Mouse (Mus musculus) G1E (cell line): ENCODE results near the gene Tacc2. TPM values are rescaled to one million over a fixed set of nuclear protein-coding genes. Genes with fewer than 3 reads are reported as not detected.
"Not testable (repeated sequence)": the region's sequence is repeated elsewhere in the genome, so short reads cannot be mapped to it uniquely, and the experiment has no call there.

Source experiments
- ATAC-seq: 2 replicates; pipeline ENCODE4 v1.8.0; 2016; ENCODE audit warnings: mild to moderate bottlenecking; ENCODE audit not compliant: insufficient number of reproducible peaks, poor library complexity, low FRiP score, severe bottlenecking; ENCODE audit errors: extremely low read depth
- DNase-seq: peaks from one replicate; pipeline ENCODE4 v3.0.0; 2012; ENCODE audit warnings: low spot score
- H3K27me3 ChIP-seq: 2 replicates; pipeline ENCODE4 v1.6.1; 2012; ENCODE audit warnings: mild to moderate bottlenecking, low read length, inconsistent platforms; ENCODE audit not compliant: insufficient read depth
- H3K36me3 ChIP-seq: replicated peaks from 2 replicates; pipeline ENCODE3; 2012; ENCODE audit warnings: mild to moderate bottlenecking, inconsistent platforms
- H3K4me1 ChIP-seq: 2 replicates; pipeline ENCODE4 v1.6.1; 2012; ENCODE audit warnings: low read depth, low read length, inconsistent platforms, mixed read lengths; ENCODE audit not compliant: insufficient read depth
- H3K4me3 ChIP-seq: 2 replicates; pipeline ENCODE4 v1.5.1; 2012; ENCODE audit warnings: low read depth, mild to moderate bottlenecking, inconsistent platforms, low read length, moderate library complexity, mixed read lengths
- H3K9me3 ChIP-seq: replicated peaks from 2 replicates; pipeline ENCODE4 v1.6.1; 2012; ENCODE audit warnings: inconsistent platforms
- CTCF ChIP-seq: IDR thresholded peaks from 2 replicates; pipeline ENCODE4 v1.5.1; 2012; ENCODE audit warnings: low read depth, low read length, inconsistent platforms, mixed read lengths
- GATA1 ChIP-seq: IDR thresholded peaks from 2 replicates; pipeline ENCODE4 v1.6.1; 2012; ENCODE audit warnings: borderline replicate concordance, low read length, inconsistent platforms, mixed read lengths
- GATA2 ChIP-seq: IDR thresholded peaks from 2 replicates; pipeline ENCODE4 v1.6.1; 2012; ENCODE audit warnings: low read depth, low read length, inconsistent platforms, borderline replicate concordance
- POLR2AphosphoS5 ChIP-seq: IDR thresholded peaks from 2 replicates; pipeline ENCODE4 v1.6.1; 2012; ENCODE audit warnings: low read depth, low read length, inconsistent platforms; ENCODE audit not compliant: insufficient replicate concordance
- TAL1 ChIP-seq: conservative IDR thresholded peaks from 2 replicates; pipeline ENCODE4 v1.6.1; 2012; ENCODE audit warnings: low read depth, low read length, inconsistent platforms, mixed read lengths
- polyA plus RNA-seq: library from polyadenylated mRNA; stranded (reverse); fragments of >175 nt; gene quantifications from 2 replicates; pipeline ENCODE4 v1.2.3, GENCODE M21; 2012
- total RNA-seq, 2 experiments: library from RNA; stranded (forward) in 1 of 2; stranded (reverse) in 1 of 2; fragments of 200-1000 nt in 1 of 2; fragments of >200 nt in 1 of 2; fragmentation: Nextera tagmentation in 1 of 2; gene quantifications; 2 replicates each; pipeline ENCODE4 v1.2.3; 2014 to 2017

Gene Tacc2
- total and polyA plus RNA-seq, 3 experiments = 0.38 TPM; not detected in 2

DNA sequence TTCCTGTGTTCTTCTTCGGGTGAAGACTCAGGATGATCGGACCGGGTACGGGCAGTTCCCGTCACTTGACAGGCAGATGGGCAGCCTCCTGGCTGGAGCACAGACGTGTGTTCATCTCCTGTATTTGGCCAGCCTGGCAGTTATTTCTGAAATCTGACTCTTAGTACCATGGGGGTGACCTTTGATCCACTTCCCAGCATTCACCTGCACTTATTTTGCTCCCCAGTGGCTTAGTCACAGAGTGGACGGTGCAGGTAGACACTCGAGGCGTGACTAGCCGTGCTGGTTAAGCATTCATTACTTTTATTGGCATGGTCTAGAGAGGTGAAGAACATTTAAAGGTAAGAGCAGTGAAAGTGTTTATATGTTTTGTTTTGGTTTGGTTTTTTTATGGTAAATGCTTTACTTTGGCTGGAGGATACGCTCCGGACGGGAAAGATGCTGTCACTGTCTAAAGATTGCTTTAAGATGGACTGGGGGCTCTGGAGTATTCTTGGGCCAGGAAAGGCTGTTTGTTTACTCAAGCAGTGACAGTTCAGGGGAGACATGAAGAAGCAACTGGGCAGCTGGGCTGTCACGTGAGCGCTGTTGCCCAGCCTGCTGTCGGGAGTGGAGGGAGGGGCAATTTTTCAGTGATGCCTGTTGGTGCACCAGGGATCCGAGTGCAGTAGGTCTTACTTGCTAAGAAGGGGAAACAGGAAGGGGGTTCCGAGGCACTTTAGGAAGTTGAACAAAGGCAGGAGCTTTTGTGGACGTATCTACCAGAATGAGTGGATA, 19.0 kb downstream of the Tacc2 start:
- not testable (repeated sequence) for H3K27me3 ChIP-seq, DNase-seq, H3K4me3 ChIP-seq, H3K36me3 ChIP-seq, H3K4me1 ChIP-seq, ATAC-seq
- H3K9me3 ChIP-seq = peaks cover 17% of the 10 kb centered on the region

DNA sequence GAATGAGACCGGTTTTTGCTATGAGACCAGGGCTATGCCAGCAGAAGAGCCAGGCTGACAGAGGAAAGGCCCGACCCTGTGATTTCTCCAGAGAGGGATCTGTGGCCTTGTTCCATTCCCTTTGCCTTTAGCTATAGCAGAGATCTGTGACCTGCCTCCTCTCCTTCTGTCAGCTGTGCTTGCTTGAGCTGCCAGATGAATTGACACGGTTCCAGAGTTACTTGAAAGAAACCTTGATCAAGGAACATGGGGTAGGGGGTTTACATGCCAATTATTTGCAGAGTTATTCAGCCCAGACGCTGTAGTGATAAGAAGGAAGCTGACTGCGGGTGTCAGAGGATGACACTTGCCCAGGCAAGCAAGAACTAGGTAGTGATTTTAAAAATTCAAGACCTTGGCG, 20.3 kb downstream of the Tacc2 start:
- no peaks in the 10 kb centered on the region for H3K36me3 ChIP-seq
- DNase-seq (no peak), ATAC-seq (no peak)
- H3K4me3 ChIP-seq = no peak overlapping the region
- H3K27me3 ChIP-seq = no peaks in the 10 kb centered on the region
- TF ChIP-seq GATA1 = no peak
- TF ChIP-seq POLR2AphosphoS5 = no peak
- TF ChIP-seq TAL1 = no peak
- TF ChIP-seq CTCF = no peak
- TF ChIP-seq GATA2 = no peak
- peaks cover 21% of the 10 kb centered on the region for H3K9me3 ChIP-seq
- H3K4me1 ChIP-seq = no peaks in the 10 kb centered on the region

DNA sequence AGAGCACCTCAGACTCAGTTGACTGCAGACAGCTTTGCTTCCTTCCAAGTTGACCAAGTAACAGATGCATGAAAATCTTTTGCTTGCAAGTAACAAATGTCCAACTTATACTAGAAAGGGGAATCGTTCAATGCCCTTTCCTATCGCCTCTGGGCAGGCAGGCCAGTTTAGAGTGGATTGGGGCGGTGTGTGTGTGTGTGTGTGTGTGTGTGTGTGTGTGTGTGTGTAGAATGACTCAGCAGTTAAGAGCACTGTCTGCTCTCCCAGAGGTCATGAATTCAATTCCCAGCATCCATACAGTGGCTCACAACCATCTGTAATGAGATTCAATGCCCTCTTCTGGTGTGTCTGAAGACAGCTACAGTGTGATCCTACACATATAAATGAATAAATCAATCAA, 22.8 kb downstream of the Tacc2 start:
- Histone ChIP-seq H3K27me3 (no peaks in the 10 kb centered on the region), H3K9me3 (peaks cover 33% of the 10 kb centered on the region), H3K4me3 (no peak overlapping the region), H3K4me1 (no peaks in the 10 kb centered on the region), H3K36me3 (no peaks in the 10 kb centered on the region)
- ATAC-seq (no peak), DNase-seq (no peak)
- TF ChIP-seq CTCF (no peak), GATA2 (no peak), POLR2AphosphoS5 (no peak), TAL1 (no peak), GATA1 (no peak)

DNA sequence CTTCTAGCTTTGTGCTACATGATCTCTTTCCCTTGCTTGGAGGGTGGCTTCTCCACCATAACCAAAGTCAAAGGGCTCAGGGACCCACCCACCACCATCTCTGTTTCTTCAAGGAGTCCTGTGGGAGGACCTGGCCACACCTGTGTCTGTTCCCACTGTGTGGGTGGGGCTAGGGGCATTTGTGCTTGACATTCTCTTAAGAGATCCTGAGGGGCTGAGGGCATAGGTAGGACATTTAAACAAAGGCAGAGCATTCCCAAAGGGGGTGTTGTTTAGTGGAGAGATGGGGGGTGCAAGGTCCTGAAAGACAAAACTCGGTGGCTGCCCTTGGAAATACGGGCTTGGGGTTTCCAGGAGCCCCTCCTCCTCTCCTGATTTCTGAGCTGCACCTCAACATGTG, 23.3 kb downstream of the Tacc2 start:
- DNase-seq (no peak), ATAC-seq (no peak)
- no peaks in the 10 kb centered on the region for H3K36me3 ChIP-seq
- H3K4me1 ChIP-seq = no peaks in the 10 kb centered on the region
- no peak for TF ChIP-seq POLR2AphosphoS5
- no peak for TF ChIP-seq TAL1
- TF ChIP-seq GATA1 = no peak
- no peak for TF ChIP-seq CTCF
- TF ChIP-seq GATA2 = no peak
- peaks cover 36% of the 10 kb centered on the region for H3K9me3 ChIP-seq
- no peaks in the 10 kb centered on the region for H3K27me3 ChIP-seq
- H3K4me3 ChIP-seq = no peak overlapping the region

DNA sequence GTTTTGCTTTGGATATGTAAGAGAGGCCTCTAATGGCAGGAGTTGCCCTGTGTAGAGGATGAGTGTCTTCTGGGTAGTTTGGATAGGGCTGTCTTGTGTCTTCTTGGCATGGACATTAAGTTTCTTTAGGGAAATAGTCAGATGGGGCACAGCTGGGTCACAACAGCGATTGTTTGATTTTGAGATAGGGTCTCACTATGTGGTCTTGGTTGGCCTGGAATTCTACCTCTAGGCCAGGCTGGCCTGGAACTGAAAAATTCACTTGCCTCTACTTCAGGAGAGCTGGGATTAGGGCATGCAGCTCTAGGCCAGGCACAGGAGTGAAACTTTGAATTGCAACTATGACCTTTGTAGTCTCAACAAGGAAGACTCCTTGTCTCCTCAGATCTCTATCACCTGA, 25.6 kb downstream of the Tacc2 start:
- peaks cover 37% of the 10 kb centered on the region for H3K9me3 ChIP-seq
- DNase-seq (no peak), ATAC-seq (no peak)
- TF ChIP-seq CTCF (no peak), POLR2AphosphoS5 (no peak), TAL1 (no peak), GATA2 (no peak), GATA1 (no peak)
- no peak overlapping the region for H3K4me3 ChIP-seq
- no peaks in the 10 kb centered on the region for H3K27me3 ChIP-seq
- no peaks in the 10 kb centered on the region for H3K4me1 ChIP-seq
- H3K36me3 ChIP-seq = no peaks in the 10 kb centered on the region

DNA sequence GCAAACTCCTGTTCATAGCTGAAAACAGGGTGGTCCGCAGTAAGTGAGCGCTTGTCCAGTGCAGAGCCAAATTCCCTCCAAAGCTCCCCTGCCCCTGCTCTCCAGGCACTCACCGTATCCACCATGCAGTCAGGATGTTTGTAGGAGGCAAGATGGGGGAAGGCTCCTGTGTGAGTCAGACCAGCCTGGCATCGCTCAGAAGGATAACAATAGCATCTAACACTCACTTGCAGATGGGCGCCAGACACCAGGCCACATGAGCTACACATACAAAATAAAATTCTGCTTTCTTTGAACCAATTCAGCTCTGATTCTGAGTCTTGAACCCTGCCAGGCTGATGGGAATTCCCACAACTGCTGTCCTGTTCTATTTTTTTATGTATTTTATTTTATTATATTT, 26.3 kb downstream of the Tacc2 start:
- Histone ChIP-seq H3K36me3 (no peaks in the 10 kb centered on the region), H3K9me3 (peaks cover 32% of the 10 kb centered on the region), H3K4me3 (no peak overlapping the region), H3K27me3 (no peaks in the 10 kb centered on the region), H3K4me1 (no peaks in the 10 kb centered on the region)
- DNase-seq (no peak), ATAC-seq (no peak)
- TF ChIP-seq GATA1 (no peak), POLR2AphosphoS5 (no peak), CTCF (no peak), TAL1 (no peak), GATA2 (no peak)

DNA sequence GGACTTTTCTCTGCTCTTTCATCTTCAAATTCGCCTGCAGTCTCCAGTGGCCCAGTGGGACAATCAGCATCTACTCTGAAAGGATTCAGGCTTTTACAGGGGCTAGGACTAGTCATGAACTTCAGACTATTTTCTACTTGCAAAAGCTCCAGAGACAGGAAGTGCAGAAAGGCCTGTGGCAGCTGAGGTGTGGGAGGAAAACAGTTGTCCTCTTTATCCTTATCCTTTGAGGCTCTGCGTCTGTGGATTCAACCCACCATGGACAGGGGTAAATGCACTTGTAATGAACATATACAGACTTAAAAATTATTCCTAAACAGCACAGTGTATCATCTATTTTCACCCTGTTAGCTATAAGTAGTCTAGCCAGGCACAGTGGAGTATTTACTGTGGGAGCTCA, 27.2 kb downstream of the Tacc2 start:
- Histone ChIP-seq H3K27me3 (no peaks in the 10 kb centered on the region), H3K4me3 (no peak overlapping the region), H3K36me3 (no peaks in the 10 kb centered on the region), H3K4me1 (no peaks in the 10 kb centered on the region), H3K9me3 (peaks cover 25% of the 10 kb centered on the region)
- DNase-seq (no peak), ATAC-seq (no peak)
- no peak for TF ChIP-seq TAL1
- no peak for TF ChIP-seq CTCF
